Mouse (Mus musculus): ENCODE data around the gene Col4a3bp. TPM values are rescaled to one million over a fixed set of nuclear protein-coding genes. Genes with fewer than 3 reads are reported as not detected.

The Col4a3bp gene
- polyA plus RNA-seq, 1 experiment from 2014 or later = 12.2 TPM

Other genes starting within 250 kb of the Col4a3bp start
- 14.3 and 20.6 TPM in 2 replicates for gene Poc5, start 154.3 kb upstream of the Col4a3bp start, polyA plus RNA-seq (2015; fragmentation: Nextera tagmentation; extraction: Ambion mirVana)
- gene Ankdd1b, start 71.4 kb upstream of the Col4a3bp start, polyA plus RNA-seq (2015; fragmentation: Nextera tagmentation; extraction: Ambion mirVana) = 0.12 and 0.26 TPM in 2 replicates
- not detected in 2 replicates for gene Gm17622, start 51.9 kb upstream of the Col4a3bp start, polyA plus RNA-seq (2015; fragmentation: Nextera tagmentation; extraction: Ambion mirVana)
- gene Polk, start within 50 bp of the Col4a3bp start, polyA plus RNA-seq (2015; fragmentation: Nextera tagmentation; extraction: Ambion mirVana) = 11.3 and 13.3 TPM in 2 replicates
- gene Hmgcr, start 128.3 kb downstream of the Col4a3bp start, polyA plus RNA-seq (2015; fragmentation: Nextera tagmentation; extraction: Ambion mirVana) = 52.9 and 55.6 TPM in 2 replicates
- not detected in 2 replicates for gene Ankrd31, start 205.7 kb downstream of the Col4a3bp start, polyA plus RNA-seq (2015; fragmentation: Nextera tagmentation; extraction: Ambion mirVana)